Mouse (Mus musculus) kidney, adult 2 months (tissue): ENCODE measurements around the gene Nmnat2.

Experiments used
- CTCF ChIP-seq: fragments of 200-500 bp; conservative IDR thresholded peaks from 2 replicates; pipeline ENCODE4 v1.5.1; 2011; ENCODE audit warnings: low read depth, mild to moderate bottlenecking, control low read depth, low read length, moderate library complexity, mixed read lengths; ENCODE audit not compliant: insufficient read depth, insufficient read length
- POLR2A ChIP-seq: fragments of 200-500 bp; IDR thresholded peaks from one replicate; pipeline ENCODE4 v1.6.1; 2011; ENCODE audit warnings: low read depth, low read length, control low read depth

DNA sequence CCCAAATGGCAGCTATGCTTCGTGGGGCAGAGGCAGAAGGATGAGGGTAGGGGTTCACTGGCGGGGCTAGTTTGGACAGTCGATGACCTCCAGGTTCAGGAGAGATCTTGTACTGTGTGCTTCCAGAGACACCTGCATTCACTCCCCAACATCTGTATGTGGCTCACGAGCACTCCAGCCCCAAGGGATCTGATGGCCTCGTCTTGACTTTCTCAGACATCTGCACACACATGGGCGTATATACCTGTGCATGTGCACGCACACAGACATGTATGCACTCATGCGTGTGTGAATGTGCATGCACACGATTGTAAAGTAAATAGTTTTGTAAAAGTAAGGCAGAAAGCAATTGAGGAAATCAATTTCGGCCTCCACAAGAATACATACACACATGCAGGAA, 117.9 kb downstream of the Nmnat2 start:
- no peak for TF ChIP-seq CTCF
- TF ChIP-seq POLR2A, result no peak
